Mouse (Mus musculus): Measurements from ENCODE around the gene Hist1h2ak. TPM values are rescaled to one million over a fixed set of nuclear protein-coding genes. Genes with fewer than 3 reads are reported as not detected.
"Not testable (repeated sequence)": the region's sequence is repeated elsewhere in the genome, so short reads cannot be mapped to it uniquely, and the experiment has no call there.

The Hist1h2ak gene
- polyA plus RNA-seq, 1 experiment from 2014 or later, result 26.1 TPM

DNA sequence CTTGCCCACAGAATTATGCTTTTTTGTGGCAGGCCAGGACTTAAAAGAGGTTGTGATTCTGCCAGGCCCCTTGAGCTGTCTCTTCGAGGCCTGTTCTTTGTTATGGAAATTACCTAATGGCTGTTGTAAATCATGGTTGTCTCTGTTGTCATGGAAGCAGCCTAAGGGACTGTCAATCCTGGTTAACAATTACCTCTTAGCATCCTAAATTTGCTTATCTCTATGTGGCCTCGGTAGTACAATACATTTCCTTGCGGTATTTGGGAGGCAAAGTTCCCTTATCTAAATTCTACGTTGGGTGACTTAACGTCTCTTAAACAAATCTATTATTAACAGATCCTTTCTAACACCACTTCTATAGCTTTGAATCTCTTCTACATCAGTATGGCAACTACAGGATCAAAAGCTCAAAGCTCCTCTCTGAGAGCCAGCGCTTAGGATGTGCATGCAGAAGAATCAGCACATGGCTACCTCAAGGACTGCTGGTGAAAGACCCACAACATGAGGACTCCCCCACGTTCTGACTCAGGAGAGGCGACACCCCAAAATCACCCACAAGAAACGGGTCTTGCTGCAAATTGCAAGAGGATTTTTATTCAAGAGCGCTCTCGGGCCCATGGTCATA, 25.6 kb downstream of the Hist1h2ak start:
- no peaks in the 10 kb centered on the region for H3K36me3 ChIP-seq
- no peaks in the 10 kb centered on the region for H3K4me1 ChIP-seq
- no peak overlapping the region for H3K4me2 ChIP-seq
- no peak overlapping the region for H3K9ac ChIP-seq
- no peak overlapping the region for H3K27ac ChIP-seq
- ATAC-seq (ENCODE audit: insufficient number of reproducible peaks, low FRiP score, low TSS enrichment, low read depth), result no peak
- no peak overlapping the region for H3K4me3 ChIP-seq
- 32% methylated on average over 11 of the region's 11 CpGs for WGBS
- H3K9me3 ChIP-seq, result no peaks in the 10 kb centered on the region
- no peaks in the 10 kb centered on the region for H3K27me3 ChIP-seq

- WGBS, result 27% methylated on average over 5 of the region's 5 CpGs
- Histone ChIP-seq H3K9me3 (no peaks in the 10 kb centered on the region), H3K4me3 (no peak overlapping the region), H3K27me3 (no peaks in the 10 kb centered on the region), H3K9ac (no peak overlapping the region), H3K36me3 (no peaks in the 10 kb centered on the region), H3K4me1 (peaks cover 12% of the 10 kb centered on the region), H3K27ac (no peak overlapping the region), H3K4me2 (no peak overlapping the region)
- ATAC-seq (ENCODE audit: insufficient number of reproducible peaks, low FRiP score, low TSS enrichment, low read depth), result no peak
These were observed 30.4 kb downstream of the Hist1h2ak start for GRCm38 (mm10) chr13:21722993-21723836.

GRCm38 (mm10) chr13:21722373-21722925, 31.2 kb downstream of the Hist1h2ak start:
- peak overlapping the region; percentile 44 for H3K4me3 ChIP-seq
- H3K4me1 ChIP-seq, result peaks cover 14% of the 10 kb centered on the region
- no peaks in the 10 kb centered on the region for H3K27me3 ChIP-seq
- no peak for ATAC-seq (ENCODE audit: insufficient number of reproducible peaks, low FRiP score, low TSS enrichment, low read depth)
- peak overlapping the region; percentile 87 for H3K27ac ChIP-seq
- H3K9me3 ChIP-seq, result no peaks in the 10 kb centered on the region
- H3K9ac ChIP-seq, result 0 out of 2 replicates have a peak overlapping the region, but pooled peaks have one; percentile 23
- WGBS, result 3% methylated on average over 11 of the region's 11 CpGs
- H3K36me3 ChIP-seq, result no peaks in the 10 kb centered on the region
- peak overlapping the region; percentile 58 for H3K4me2 ChIP-seq

- peak within 1 kb of the TSS; percentile 44 for H3K4me3 ChIP-seq
- peak within 1 kb of the TSS; percentile 23; the same call in 1 of the 2 replicates for H3K9ac ChIP-seq
- H3K4me2 ChIP-seq, result peak within 1 kb of the TSS; percentile 58
- H3K4me1 ChIP-seq, result peaks cover 17% of the 10 kb centered on the region
- not testable (repeated sequence) for H3K27me3 ChIP-seq, H3K36me3 ChIP-seq, H3K9me3 ChIP-seq
- peak within 1 kb of the TSS; percentile 87 for H3K27ac ChIP-seq
- ATAC-seq (ENCODE audit: insufficient number of reproducible peaks, low FRiP score, low TSS enrichment, low read depth), result peak; percentile 96
- WGBS, result under 1% methylated on average over 37 of the region's 37 CpGs
These were observed 31.8 kb downstream of the Hist1h2ak start, which contains the start of gene Hist1h2bm for GRCm38 (mm10) chr13:21721757-21722372. Gene Hist1h2bm (plus strand): TSS chr13:21722044.

- H3K4me2 ChIP-seq, result peak overlapping the region; percentile 52
- peak overlapping the region; percentile 10; the same call in 1 of the 2 replicates for H3K9ac ChIP-seq
- not testable (repeated sequence) for ATAC-seq (ENCODE audit: insufficient number of reproducible peaks, low FRiP score, low TSS enrichment, low read depth); H3K27me3 ChIP-seq; H3K9me3 ChIP-seq; H3K36me3 ChIP-seq
- peak overlapping the region; percentile 87 for H3K27ac ChIP-seq
- WGBS, result 2% methylated on average over 21 of the region's 44 CpGs
- H3K4me3 ChIP-seq, result peak overlapping the region; percentile 44
- peaks cover 18% of the 10 kb centered on the region for H3K4me1 ChIP-seq
These were observed 32.4 kb downstream of the Hist1h2ak start for GRCm38 (mm10) chr13:21721107-21721756.

DNA sequence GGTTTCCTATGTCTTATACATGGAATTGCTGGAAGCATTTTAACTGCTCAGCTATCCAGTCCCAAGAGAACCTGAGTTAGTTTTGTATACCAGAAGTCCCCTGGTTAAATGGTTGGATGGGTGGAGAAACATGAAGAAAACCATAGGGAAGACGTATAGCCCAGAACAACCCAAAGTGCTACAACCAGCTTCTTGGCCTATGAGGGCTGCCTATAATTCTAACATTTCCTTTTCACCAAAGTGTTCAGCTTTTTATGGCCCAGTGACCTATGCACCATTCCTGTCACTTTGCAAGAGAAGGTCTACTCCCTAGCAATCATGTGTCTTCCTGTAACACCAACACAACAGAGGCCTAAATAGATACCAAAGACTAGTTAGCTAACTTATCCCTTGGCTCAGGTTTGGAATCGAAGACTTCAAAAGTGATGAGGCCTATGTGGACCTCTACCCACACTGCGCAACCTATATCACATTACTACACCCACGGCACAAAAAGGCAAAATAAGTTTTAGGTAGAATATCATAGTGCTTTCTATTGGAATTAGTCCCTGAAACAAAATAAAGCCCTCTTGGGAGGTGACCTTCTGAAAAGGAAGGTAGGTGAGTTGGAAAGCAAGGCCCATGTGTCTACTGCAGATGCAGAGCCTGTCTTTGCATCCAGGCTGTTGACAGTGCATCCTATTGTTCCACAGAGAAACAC, 35.1 kb downstream of the Hist1h2ak start:
- 56% methylated on average over 4 of the region's 4 CpGs for WGBS

GRCm38 (mm10) chr13:21717397-21718357, 36.0 kb downstream of the Hist1h2ak start, which contains the start of gene Hist1h3h:
Gene Hist1h3h (plus strand): TSS chr13:21717659.
- H3K4me1 ChIP-seq, result peaks cover 27% of the 10 kb centered on the region
- under 1% methylated on average over 30 of the region's 56 CpGs for WGBS

More for the DNA sequence above, 35.1 kb downstream of the Hist1h2ak start:
- Histone ChIP-seq H3K36me3 (no peaks in the 10 kb centered on the region), H3K9ac (0 out of 2 replicates have a peak overlapping the region, but pooled peaks have one; percentile 29), H3K4me3 (peak overlapping the region; percentile 44), H3K9me3 (no peaks in the 10 kb centered on the region), H3K4me1 (peaks cover 27% of the 10 kb centered on the region), H3K27me3 (no peaks in the 10 kb centered on the region), H3K4me2 (peak overlapping the region; percentile 52), H3K27ac (peak overlapping the region; percentile 80)
- ATAC-seq (ENCODE audit: insufficient number of reproducible peaks, low FRiP score, low TSS enrichment, low read depth), result no peak

DNA sequence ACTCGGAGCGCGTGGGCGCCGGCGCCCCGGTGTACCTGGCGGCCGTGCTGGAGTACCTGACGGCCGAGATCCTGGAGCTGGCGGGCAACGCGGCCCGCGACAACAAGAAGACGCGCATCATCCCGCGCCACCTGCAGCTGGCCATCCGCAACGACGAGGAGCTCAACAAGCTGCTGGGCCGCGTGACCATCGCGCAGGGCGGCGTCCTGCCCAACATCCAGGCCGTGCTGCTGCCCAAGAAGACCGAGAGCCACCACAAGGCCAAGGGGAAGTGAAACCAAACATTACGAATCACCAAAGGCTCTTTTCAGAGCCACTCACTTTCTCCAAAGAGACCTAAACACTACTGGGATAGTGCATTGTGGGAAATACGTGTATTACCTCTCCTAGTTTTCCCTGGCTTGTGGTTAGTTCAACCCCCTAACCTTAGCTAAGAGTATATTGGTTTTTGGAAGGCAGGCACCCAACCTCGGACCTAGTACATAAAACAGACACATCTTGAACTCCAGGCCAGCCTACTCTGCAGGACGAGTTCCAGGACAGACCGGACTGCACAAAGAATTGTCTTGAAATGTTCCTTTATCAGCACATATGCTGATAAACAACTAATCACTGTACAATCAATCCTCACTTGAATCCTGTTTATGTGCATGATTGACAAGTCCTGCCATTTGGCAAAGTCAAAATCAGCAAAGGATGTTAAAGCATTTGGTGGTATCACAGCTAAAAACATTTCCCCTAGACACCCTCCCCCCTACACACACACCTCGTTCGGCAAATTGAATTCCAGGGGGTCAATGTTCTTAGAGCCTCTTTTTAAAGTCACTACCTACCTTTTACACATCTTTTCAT, 36.9 kb downstream of the Hist1h2ak start:
- 0% methylated on average over 15 of the region's 38 CpGs for WGBS
- not testable (repeated sequence) for ATAC-seq (ENCODE audit: insufficient number of reproducible peaks, low FRiP score, low TSS enrichment, low read depth)
- H3K4me3 ChIP-seq, result peak overlapping the region; percentile 44

More at GRCm38 (mm10) chr13:21717397-21718357, 36.0 kb downstream of the Hist1h2ak start, which contains the start of gene Hist1h3h:
- Histone ChIP-seq H3K9ac (peak within 1 kb of the TSS; percentile 47; the same call in 1 of the 2 replicates), H3K27ac (peak within 1 kb of the TSS; percentile 91), H3K4me2 (peak within 1 kb of the TSS; percentile 69), H3K4me3 (peak within 1 kb of the TSS; percentile 44)
- H3K9me3 ChIP-seq, H3K36me3 ChIP-seq, H3K27me3 ChIP-seq: not testable (repeated sequence)
- ATAC-seq (ENCODE audit: insufficient number of reproducible peaks, low FRiP score, low TSS enrichment, low read depth), result peak; percentile 42; the same call in 1 of the 2 replicates

GRCm38 (mm10) chr13:21715864-21716539, 37.6 kb downstream of the Hist1h2ak start, which contains the start of the genes Hist1h2bl and Hist1h2ai:
Gene Hist1h2bl (minus strand): TSS chr13:21716143.
Gene Hist1h2ai (plus strand): TSS chr13:21716422.
- H3K36me3 ChIP-seq, H3K9me3 ChIP-seq, H3K27me3 ChIP-seq: not testable (repeated sequence)
- Histone ChIP-seq H3K9ac (peak within 1 kb of the TSS; percentile 47), H3K4me3 (peak within 1 kb of the TSS; percentile 44), H3K4me2 (peak within 1 kb of the TSS; percentile 69), H3K4me1 (peaks cover 25% of the 10 kb centered on the region), H3K27ac (peak within 1 kb of the TSS; percentile 91)
- under 1% methylated on average over 38 of the region's 50 CpGs for WGBS
- ATAC-seq (ENCODE audit: insufficient number of reproducible peaks, low FRiP score, low TSS enrichment, low read depth), result peak; percentile 94

More for the DNA sequence above, 36.9 kb downstream of the Hist1h2ak start:
- not testable (repeated sequence) for H3K36me3 ChIP-seq, H3K9me3 ChIP-seq, H3K27me3 ChIP-seq
- peak overlapping the region; percentile 47; the same call in 1 of the 2 replicates for H3K9ac ChIP-seq
- H3K4me1 ChIP-seq, result peaks cover 27% of the 10 kb centered on the region
- peak overlapping the region; percentile 91 for H3K27ac ChIP-seq
- H3K4me2 ChIP-seq, result peak overlapping the region; percentile 69
